Mouse (Mus musculus) midbrain, embryonic 14.5 days (tissue): ENCODE results near the gene Adam33. TPM values are rescaled to one million over a fixed set of nuclear protein-coding genes. Genes with fewer than 3 reads are reported as not detected.
"Not testable (repeated sequence)": the region's sequence is repeated elsewhere in the genome, so short reads cannot be mapped to it uniquely, and the experiment has no call there.

Experiments used
- ATAC-seq: fragments of 200-750 bp; cut with Nextera tagmentation; 2 replicates; pipeline ENCODE4 v1.8.0; 2017; ENCODE audit warnings: moderate number of reproducible peaks, moderate library complexity; ENCODE audit not compliant: low FRiP score, low TSS enrichment
- DNase-seq: peaks from one replicate; pipeline ENCODE4 v3.0.0-alpha.2; 2015
- H3K27ac ChIP-seq: fragments of 300-500 bp; sonication (generic); replicated peaks from 2 replicates; pipeline ENCODE4 v1.5.1; 2014; ENCODE audit warnings: mild to moderate bottlenecking, low read depth, low read length, moderate library complexity
- H3K27me3 ChIP-seq: fragments of 300-500 bp; sonication (generic); 2 replicates; pipeline ENCODE4 v1.6.1; 2014; ENCODE audit warnings: low read length, control low read depth, mixed read lengths; ENCODE audit not compliant: control insufficient read depth, insufficient read depth
- H3K36me3 ChIP-seq: fragments of 300-500 bp; sonication (generic); 2 replicates; pipeline ENCODE4 v1.6.1; 2014; ENCODE audit warnings: low read length, control low read depth; ENCODE audit not compliant: control insufficient read depth, insufficient read depth
- H3K4me1 ChIP-seq: fragments of 300-500 bp; sonication (generic); 2 replicates; pipeline ENCODE4 v1.6.1; 2014; ENCODE audit warnings: mild to moderate bottlenecking, antibody characterized with exemption, low read length, control low read depth; ENCODE audit not compliant: control insufficient read depth, insufficient read depth
- H3K4me2 ChIP-seq: fragments of 300-500 bp; sonication (generic); 2 replicates; pipeline ENCODE4 v1.6.1; 2014; ENCODE audit warnings: mild to moderate bottlenecking, low read length, moderate library complexity
- H3K4me3 ChIP-seq: fragments of 300-500 bp; sonication (generic); replicated peaks from 2 replicates; pipeline ENCODE4 v1.5.1; 2014; ENCODE audit warnings: low read depth, low read length
- H3K9ac ChIP-seq: fragments of 300-500 bp; sonication (generic); replicated peaks from 2 replicates; pipeline ENCODE4 v1.6.1; 2014; ENCODE audit warnings: mild to moderate bottlenecking, low read length, moderate library complexity
- H3K9me3 ChIP-seq: fragments of 300-500 bp; sonication (generic); 2 replicates; pipeline ENCODE4 v1.6.1; 2016; ENCODE audit warnings: low read length, control low read depth, mixed read lengths; ENCODE audit not compliant: control insufficient read depth
- WGBS: fragments of 180-500 bp; shearing (Covaris S2); extraction: QIAGEN DNeasy Blood & Tissue Kit; methylation state at CpG from one replicate; pipeline ENCODE4 v1.1.7; 2014; 5-methylcytosine and 5-hydroxymethylcytosine counted together
- polyA plus RNA-seq: library from polyadenylated mRNA; unstranded; fragments of >200 nt; fragmentation: Nextera tagmentation; extraction: Ambion mirVana; gene quantifications from 2 replicates; pipeline ENCODE4 v1.2.1, GENCODE M21; 2014

The Adam33 gene
- polyA plus RNA-seq, 1 experiment from 2014 or later, result 0.36 TPM

DNA sequence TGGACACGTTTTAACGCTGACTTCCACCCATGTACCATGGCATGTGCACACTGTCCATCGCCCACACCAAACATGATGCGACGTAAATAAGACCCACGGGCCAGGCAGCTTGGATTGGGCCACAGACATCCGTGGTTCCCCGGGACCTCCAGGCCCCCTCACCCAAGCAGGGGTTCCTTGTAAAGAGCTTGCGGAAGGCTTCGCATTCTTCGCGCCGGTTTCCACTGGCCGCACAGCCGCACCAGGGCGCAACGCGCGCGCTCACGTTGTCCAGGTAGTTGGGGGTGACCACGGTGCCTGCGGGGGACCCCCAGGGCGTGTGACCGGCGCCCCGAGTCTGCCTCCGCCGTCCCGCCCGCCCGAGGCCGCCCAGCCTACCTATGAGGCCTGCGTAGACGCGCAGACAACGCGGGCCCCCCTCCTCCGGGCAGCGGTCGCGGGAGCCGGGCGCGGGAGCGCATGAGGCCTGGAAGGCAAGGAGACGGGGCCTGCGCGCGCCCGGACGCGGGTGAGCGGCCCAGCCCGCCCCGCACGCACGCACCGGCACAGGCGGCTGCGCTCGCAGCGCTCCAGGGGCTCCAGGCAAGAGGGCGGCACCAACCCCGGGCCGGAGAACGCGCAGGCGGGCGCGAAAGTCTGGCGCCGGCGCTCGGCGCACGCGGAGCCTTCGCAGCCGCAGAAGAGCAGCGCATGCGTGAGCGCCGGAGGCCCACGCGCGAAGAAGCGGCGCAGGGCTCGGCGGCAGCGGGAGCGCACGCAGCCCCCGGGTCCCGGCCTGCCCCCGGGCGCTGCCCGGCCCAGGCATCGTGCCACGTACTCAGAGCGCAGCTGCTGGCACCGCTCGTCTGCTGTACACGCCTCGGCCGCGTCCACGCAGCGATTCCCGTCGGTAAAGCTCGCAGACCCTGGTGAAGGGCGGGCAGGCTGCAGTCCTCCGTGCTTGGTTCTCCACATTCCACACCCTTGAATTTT, 22.5 kb downstream of the Adam33 start:
- Histone ChIP-seq H3K36me3 (no peaks in the 10 kb centered on the region), H3K4me3 (peak overlapping the region; percentile 50), H3K27me3 (peaks cover 33% of the 10 kb centered on the region), H3K9me3 (no peaks in the 10 kb centered on the region), H3K4me1 (0 out of 2 replicates have a peak, but pooled peaks cover 2% of the 10 kb centered on the region), H3K9ac (peak overlapping the region; percentile 62), H3K27ac (peak overlapping the region; percentile 70), H3K4me2 (peak overlapping the region; percentile 67)
- ATAC-seq, result peak; percentile 76
- 3% methylated on average over 115 of the region's 115 CpGs for WGBS
- peak; percentile 85 for DNase-seq

DNA sequence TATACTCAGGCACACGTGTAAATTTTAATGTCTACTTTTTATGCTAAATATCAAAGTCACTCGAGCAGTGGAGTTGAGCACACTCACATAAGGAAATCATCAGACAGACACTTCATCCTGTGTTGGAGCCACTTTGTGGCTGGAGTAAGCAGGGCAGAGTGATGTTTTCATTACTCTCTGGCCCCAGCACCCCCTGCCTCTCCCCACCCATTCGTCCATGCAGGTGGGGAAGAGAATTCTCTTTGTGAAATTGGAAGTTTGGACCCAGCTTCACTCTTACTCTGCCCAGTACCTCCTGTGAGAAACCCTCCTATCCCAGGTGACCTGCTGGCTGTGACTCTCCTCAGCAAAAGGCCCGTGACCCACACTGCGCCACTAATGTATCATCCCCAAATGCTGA, 24.9 kb downstream of the Adam33 start:
- 78% methylated on average over 5 of the region's 5 CpGs for WGBS
- Histone ChIP-seq H3K36me3 (no peaks in the 10 kb centered on the region), H3K27me3 (peaks cover 33% of the 10 kb centered on the region), H3K27ac (no peak overlapping the region), H3K4me3 (no peak overlapping the region), H3K4me2 (no peak overlapping the region), H3K4me1 (no peaks in the 10 kb centered on the region), H3K9ac (no peak overlapping the region), H3K9me3 (no peaks in the 10 kb centered on the region)
- DNase-seq (no peak), ATAC-seq (no peak)

DNA sequence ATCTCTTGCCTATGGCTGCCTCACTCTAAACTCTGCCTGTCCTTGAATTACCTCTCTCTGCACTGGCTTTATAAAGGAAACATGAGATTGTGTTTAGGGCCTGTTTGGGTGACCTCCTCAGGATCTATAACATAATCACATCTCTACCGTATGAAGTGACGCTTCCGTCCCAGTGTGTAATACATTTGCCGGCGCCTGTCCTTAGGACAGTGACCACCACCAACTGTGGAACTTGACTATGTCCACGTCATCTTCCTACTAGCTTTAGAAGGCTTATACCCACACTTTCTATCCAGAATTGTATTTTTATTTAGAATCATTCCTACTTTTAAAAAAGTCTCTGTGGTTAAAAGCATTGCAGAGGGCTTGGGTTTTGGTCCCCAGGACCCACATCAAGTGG, 25.4 kb downstream of the Adam33 start:
- H3K9me3 ChIP-seq, result no peaks in the 10 kb centered on the region
- no peak overlapping the region for H3K4me2 ChIP-seq
- WGBS, result 88% methylated on average over 6 of the region's 6 CpGs
- no peak overlapping the region for H3K4me3 ChIP-seq
- peaks cover 33% of the 10 kb centered on the region for H3K27me3 ChIP-seq
- ATAC-seq (no peak), DNase-seq (no peak)
- H3K36me3 ChIP-seq, result no peaks in the 10 kb centered on the region
- no peak overlapping the region for H3K9ac ChIP-seq
- H3K4me1 ChIP-seq, result no peaks in the 10 kb centered on the region
- H3K27ac ChIP-seq, result no peak overlapping the region

DNA sequence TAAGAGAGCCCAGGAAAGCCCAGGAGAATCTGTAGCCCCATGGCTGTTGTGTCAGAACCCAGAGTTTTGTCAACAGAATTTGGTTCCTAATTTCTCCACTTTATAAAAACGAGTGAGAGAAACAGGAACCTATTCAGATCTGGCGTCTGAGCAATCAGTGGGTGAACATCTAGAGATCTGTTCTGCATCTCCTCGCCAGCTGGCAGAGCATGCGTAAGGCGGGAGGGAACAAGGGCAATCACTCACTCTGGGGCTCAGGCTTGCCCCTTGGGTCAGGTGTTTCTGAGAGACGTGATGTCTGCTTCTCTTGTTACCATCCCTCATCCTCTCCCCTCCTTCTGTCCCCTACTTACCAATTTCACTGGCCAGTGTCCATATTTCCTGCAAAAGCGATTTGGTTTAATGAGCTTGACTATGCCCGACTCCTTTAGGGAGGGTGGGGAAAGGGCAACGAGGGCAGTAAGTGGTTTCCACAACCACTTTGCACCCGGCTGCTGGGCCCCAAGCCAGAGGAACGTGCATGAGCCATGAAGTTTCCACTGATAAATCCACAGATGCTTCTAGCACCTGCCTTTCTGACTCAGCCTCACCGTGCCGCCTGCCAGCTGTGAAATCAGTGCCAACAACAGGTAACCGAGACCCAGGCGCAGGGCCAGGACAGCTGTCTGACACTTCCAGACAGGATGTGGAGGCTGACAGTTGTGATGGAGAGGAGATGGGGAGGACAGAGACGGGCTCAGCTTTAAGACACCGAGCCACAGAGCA, 26.2 kb downstream of the Adam33 start:
- Histone ChIP-seq H3K9me3 (no peaks in the 10 kb centered on the region), H3K9ac (no peak overlapping the region), H3K4me1 (no peaks in the 10 kb centered on the region), H3K27me3 (peaks cover 28% of the 10 kb centered on the region), H3K36me3 (no peaks in the 10 kb centered on the region), H3K27ac (no peak overlapping the region), H3K4me3 (no peak overlapping the region), H3K4me2 (no peak overlapping the region)
- WGBS, result 70% methylated on average over 17 of the region's 17 CpGs
- DNase-seq, result no peak
- ATAC-seq, result no peak

DNA sequence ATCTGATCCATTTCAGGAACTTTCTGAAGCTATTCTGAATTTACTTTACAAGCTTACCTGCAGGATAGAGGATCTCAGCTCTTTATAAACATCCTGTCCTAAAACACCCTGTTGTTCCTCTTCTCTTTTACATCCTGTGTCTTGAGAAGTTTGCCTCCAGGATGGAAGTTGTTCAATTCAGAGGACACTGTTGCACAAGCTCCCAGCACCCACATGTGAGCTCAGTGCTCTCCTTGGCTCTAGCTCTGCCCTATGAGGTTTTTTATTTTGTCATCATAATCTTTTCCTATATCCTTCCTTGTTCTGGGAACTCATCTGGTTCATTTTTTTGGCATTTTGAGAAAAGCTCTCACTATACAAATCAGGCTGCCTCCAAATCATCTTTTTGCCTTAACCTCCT, 26.9 kb downstream of the Adam33 start:
- Histone ChIP-seq H3K4me3 (no peak overlapping the region), H3K36me3 (no peaks in the 10 kb centered on the region), H3K4me2 (no peak overlapping the region), H3K9me3 (no peaks in the 10 kb centered on the region), H3K27ac (no peak overlapping the region), H3K4me1 (no peaks in the 10 kb centered on the region), H3K9ac (no peak overlapping the region), H3K27me3 (peaks cover 22% of the 10 kb centered on the region)
- ATAC-seq (no peak), DNase-seq (no peak)

DNA sequence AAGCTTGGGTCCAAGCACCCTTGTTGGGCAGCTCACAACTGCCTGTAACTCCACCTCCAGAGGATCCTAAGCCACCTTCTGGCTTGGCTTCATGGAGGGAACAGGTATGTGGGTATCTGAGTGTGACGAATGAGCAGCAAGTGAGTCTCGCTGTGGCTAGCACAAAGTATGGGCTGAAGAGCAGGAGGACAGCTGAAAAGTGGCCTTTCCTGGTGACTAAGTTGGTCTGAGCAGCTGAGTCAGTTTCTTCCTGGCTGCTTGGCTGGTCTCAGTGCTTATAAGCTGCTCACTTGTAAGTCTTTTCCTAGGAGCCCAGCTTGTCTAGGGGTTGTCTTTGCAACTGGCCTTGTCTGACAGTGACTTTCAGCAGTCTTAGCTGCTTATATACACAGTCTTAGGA, 27.3 kb downstream of the Adam33 start:
- Histone ChIP-seq H3K27me3 (peaks cover 17% of the 10 kb centered on the region), H3K4me3 (no peak overlapping the region), H3K27ac (no peak overlapping the region), H3K4me1 (no peaks in the 10 kb centered on the region), H3K9me3 (no peaks in the 10 kb centered on the region), H3K36me3 (no peaks in the 10 kb centered on the region), H3K4me2 (no peak overlapping the region), H3K9ac (no peak overlapping the region)
- DNase-seq, result no peak
- ATAC-seq, result no peak
- WGBS, result 95% methylated on average over 2 of the region's 2 CpGs

DNA sequence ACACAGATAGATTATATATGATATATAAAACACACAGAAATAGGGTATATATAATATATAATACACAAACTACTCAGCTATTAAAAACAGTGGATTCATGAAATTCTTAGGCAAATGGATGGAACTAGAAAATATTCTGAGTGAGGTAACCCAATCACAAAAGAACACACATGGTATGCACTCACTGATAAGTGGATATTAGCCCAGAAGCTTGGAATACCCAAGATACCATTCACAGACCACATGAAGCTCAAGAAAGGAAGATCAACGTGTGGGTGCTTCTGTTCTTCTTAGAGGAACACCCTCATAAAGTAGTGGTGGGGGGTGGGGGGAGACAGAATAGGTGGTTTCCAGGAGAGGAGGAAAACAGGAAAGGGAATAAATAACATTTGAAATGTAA, 32.2 kb downstream of the Adam33 start:
- not testable (repeated sequence) for H3K9ac ChIP-seq, H3K4me1 ChIP-seq, H3K9me3 ChIP-seq, H3K4me3 ChIP-seq, H3K27me3 ChIP-seq, ATAC-seq, H3K4me2 ChIP-seq, H3K27ac ChIP-seq, DNase-seq
- WGBS, result 70% methylated on average over 1 of the region's 1 CpGs
- H3K36me3 ChIP-seq, result peaks cover 13% of the 10 kb centered on the region

DNA sequence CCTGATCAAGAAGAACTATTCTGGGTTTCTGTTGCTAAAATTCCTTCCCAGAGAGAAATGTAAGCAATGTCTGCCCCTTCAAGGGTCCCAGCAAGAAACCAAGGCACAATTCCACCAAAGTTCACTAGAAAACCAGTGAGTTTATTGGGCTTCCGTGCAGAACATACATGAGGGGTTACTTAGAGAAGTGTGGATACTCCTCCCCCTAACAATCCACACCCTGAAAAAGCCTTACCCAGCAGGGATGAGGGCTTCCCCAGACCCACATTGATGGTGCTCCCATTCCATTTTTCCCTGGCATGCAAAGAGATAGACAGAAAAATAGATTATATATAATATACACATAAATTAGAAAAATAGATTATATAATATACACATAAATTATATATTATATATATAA, 32.6 kb downstream of the Adam33 start:
- no peaks in the 10 kb centered on the region for H3K4me1 ChIP-seq
- H3K4me3 ChIP-seq, result no peak overlapping the region
- 87% methylated on average over 1 of the region's 1 CpGs for WGBS
- ATAC-seq (no peak), DNase-seq (no peak)
- H3K36me3 ChIP-seq, result peaks cover 17% of the 10 kb centered on the region
- H3K27ac ChIP-seq, result no peak overlapping the region
- no peaks in the 10 kb centered on the region for H3K9me3 ChIP-seq
- H3K27me3 ChIP-seq, result no peaks in the 10 kb centered on the region
- no peak overlapping the region for H3K9ac ChIP-seq
- H3K4me2 ChIP-seq, result no peak overlapping the region
